Mouse (Mus musculus) heart, embryonic 14.5 days (tissue): ENCODE results near the gene Pih1d1. TPM values are rescaled to one million over a fixed set of nuclear protein-coding genes. Genes with fewer than 3 reads are reported as not detected.

Source experiments
- ATAC-seq: fragments of 200-750 bp; cut with Nextera tagmentation; 2 replicates; pipeline ENCODE4 v1.8.0; 2017; ENCODE audit warnings: low read depth, moderate TSS enrichment; ENCODE audit not compliant: insufficient number of reproducible peaks, insufficient read depth, low FRiP score
- H3K27ac ChIP-seq, 2 experiments: fragments of 200-500 bp in 1 of 2; fragments of 300-500 bp in 1 of 2; sonication (generic) in 1 of 2; replicated peaks in 1 of 2; 2 replicates each; pipeline ENCODE4 v1.5.1; 2012 to 2014; ENCODE audit warnings: low read depth in 2 of 2, low read length in 2 of 2, control low read depth in 1 of 2, mild to moderate bottlenecking in 1 of 2, mixed read lengths in 1 of 2; ENCODE audit not compliant: control insufficient read depth in 1 of 2, insufficient read depth in 1 of 2
- H3K27me3 ChIP-seq: fragments of 300-500 bp; sonication (generic); 2 replicates; pipeline ENCODE4 v1.6.1; 2014; ENCODE audit warnings: mild to moderate bottlenecking, low read length, control low read depth; ENCODE audit not compliant: control insufficient read depth, insufficient read depth
- H3K36me3 ChIP-seq: fragments of 300-500 bp; sonication (generic); 2 replicates; pipeline ENCODE4 v1.6.1; 2014; ENCODE audit warnings: mild to moderate bottlenecking, control low read depth, low read length, mixed read lengths; ENCODE audit not compliant: control insufficient read depth, insufficient read depth
- H3K4me1 ChIP-seq, 2 experiments: fragments of 200-500 bp in 1 of 2; fragments of 300-500 bp in 1 of 2; sonication (generic) in 1 of 2; 2 replicates each; pipeline ENCODE4 v1.6.1; 2012 to 2014; ENCODE audit warnings: low read length in 2 of 2, control low read depth in 1 of 2, mixed read lengths in 1 of 2; ENCODE audit not compliant: control insufficient read depth in 2 of 2, insufficient read depth in 2 of 2
- H3K4me2 ChIP-seq: fragments of 300-500 bp; sonication (generic); 2 replicates; pipeline ENCODE4 v1.6.1; 2014; ENCODE audit warnings: mild to moderate bottlenecking, low read length
- H3K4me3 ChIP-seq, 2 experiments: fragments of 200-500 bp in 1 of 2; fragments of 300-500 bp in 1 of 2; sonication (generic) in 1 of 2; 2 replicates each; pipeline ENCODE4 v1.5.1; 2012 to 2014; ENCODE audit warnings: low read length in 2 of 2, mild to moderate bottlenecking in 2 of 2, control low read depth in 1 of 2, low read depth in 1 of 2, moderate library complexity in 1 of 2; ENCODE audit not compliant: control insufficient read depth in 1 of 2, insufficient read depth in 1 of 2
- H3K9ac ChIP-seq: fragments of 300-500 bp; sonication (generic); 2 replicates; pipeline ENCODE4 v1.6.1; 2014; ENCODE audit warnings: mild to moderate bottlenecking, low read length
- H3K9me3 ChIP-seq: fragments of 300-500 bp; sonication (generic); 2 replicates; pipeline ENCODE4 v1.6.1; 2016; ENCODE audit warnings: low read length, control low read depth; ENCODE audit not compliant: control insufficient read depth
- WGBS: fragments of 180-500 bp; shearing (Covaris S2); extraction: QIAGEN DNeasy Blood & Tissue Kit; methylation state at CpG from one replicate; pipeline ENCODE4 v1.1.7; 2014; 5-methylcytosine and 5-hydroxymethylcytosine counted together
- polyA plus RNA-seq: library from polyadenylated mRNA; unstranded; fragments of >200 nt; fragmentation: Nextera tagmentation; extraction: Ambion mirVana; gene quantifications from 2 replicates; pipeline ENCODE4 v1.2.1, GENCODE M21; 2014

Gene Pih1d1
- polyA plus RNA-seq, 1 experiment from 2014 or later = 94.5 TPM

DNA sequence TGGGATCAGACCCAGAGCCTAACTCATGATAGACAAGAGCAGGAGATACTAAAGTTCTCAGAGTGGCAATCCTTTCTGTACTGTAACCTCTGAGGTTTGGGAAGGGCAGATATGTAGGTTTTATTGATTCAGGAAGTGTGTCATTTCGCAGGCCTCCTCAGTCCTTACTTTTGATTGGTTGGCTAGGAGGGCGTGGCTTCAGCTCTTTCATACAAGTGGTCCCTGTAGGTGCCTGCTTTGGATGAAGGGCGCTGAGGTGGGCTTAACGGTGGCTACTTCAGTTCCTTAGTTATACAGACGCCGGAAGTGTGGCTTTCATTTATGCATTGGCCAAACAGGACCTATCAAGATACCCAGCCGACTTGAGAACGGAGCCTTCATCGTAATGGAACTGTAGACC lies 1.5 kb downstream of the Pih1d1 start:
- peaks cover 35% of the 10 kb centered on the region for H3K36me3 ChIP-seq
- peaks cover 4 to 9% of the 10 kb centered on the region in 2 experiments; a peak in 2 of 4 replicates for H3K4me1 ChIP-seq
- no peak overlapping the region for H3K9ac ChIP-seq
- no peaks in the 10 kb centered on the region for H3K9me3 ChIP-seq
- H3K4me3 ChIP-seq = no peak overlapping the region
- WGBS = 85% methylated on average over 9 of the region's 9 CpGs
- no peaks in the 10 kb centered on the region for H3K27me3 ChIP-seq
- no peak overlapping the region for H3K27ac ChIP-seq
- no peak overlapping the region for H3K4me2 ChIP-seq
- ATAC-seq = no peak

DNA sequence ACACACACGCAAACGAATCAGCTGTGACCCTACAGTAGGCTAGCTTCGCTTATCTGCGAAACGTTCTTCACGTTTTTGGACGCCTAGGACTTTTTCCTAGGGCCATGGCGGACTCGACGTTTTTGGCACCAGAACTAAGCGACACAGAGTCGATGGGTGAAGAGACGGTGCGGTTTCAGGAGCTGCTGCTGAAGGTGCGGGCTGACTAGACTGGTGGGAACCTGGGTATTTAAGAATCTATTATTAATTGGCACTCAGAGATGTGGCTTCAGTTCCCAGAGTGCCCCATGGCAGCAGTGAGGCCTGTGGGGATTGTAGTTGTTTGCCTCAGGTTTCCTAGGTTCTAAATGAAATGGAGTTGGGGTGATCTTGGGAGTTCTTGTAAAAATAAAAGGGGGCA lies 2.1 kb downstream of the Pih1d1 start:
- Histone ChIP-seq H3K36me3 (peaks cover 39% of the 10 kb centered on the region), H3K9ac (no peak overlapping the region), H3K4me3 (no peak overlapping the region), H3K9me3 (no peaks in the 10 kb centered on the region), H3K27ac (no peak overlapping the region), H3K27me3 (no peaks in the 10 kb centered on the region), H3K4me2 (no peak overlapping the region), H3K4me1 (peaks cover 4 to 9% of the 10 kb centered on the region in 2 experiments; a peak in 2 of 4 replicates)
- WGBS = 90% methylated on average over 15 of the region's 15 CpGs
- ATAC-seq = no peak

DNA sequence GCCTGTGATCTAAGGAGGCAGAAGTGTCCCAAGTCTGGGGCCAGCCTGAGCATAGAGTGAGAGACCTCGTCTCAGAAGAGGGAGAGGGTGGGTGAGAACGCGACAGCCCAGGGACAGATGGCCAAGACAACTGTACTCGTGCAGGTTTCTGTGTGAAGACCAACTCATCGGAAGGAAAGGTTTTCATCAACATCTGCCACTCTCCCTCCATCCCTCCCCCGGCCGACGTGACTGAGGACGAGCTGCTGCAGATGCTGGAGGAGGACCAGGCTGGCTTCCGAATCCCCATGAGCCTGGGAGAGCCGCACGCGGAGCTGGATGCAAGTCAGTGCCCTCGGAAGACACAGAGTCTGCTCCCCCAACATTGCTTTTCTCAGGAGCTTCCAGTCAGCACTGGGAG lies 3.4 kb downstream of the Pih1d1 start:
- 88% methylated on average over 14 of the region's 14 CpGs for WGBS
- H3K9me3 ChIP-seq = no peaks in the 10 kb centered on the region
- H3K27me3 ChIP-seq = peaks cover 1% of the 10 kb centered on the region; the same call in 1 of the 2 replicates
- H3K4me1 ChIP-seq = peaks cover 6 to 11% of the 10 kb centered on the region in 2 experiments; a peak in 2 of 4 replicates
- no peak overlapping the region for H3K27ac ChIP-seq
- H3K9ac ChIP-seq = no peak overlapping the region
- no peak overlapping the region for H3K4me3 ChIP-seq
- no peak overlapping the region for H3K4me2 ChIP-seq
- ATAC-seq = no peak
- H3K36me3 ChIP-seq = peaks cover 39% of the 10 kb centered on the region

DNA sequence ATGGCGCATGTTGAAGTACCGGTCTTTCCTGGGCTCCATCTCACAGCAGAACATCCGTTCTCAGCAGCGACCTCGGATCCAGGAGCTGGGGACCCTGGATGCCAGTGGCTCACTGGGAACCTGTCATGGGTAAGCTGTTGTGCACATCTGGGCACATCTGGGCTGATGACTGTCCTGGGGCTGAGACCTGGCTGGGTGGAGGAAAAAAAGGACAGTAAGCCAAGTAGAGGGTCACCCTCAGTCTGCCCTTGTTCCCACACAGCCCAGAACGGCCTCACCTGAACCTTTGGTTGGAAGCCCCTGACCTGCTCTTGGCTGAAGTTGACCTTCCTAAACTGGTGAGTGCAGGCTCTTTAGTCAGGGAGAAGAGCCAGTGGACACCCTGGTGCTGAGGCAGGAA lies 4.9 kb downstream of the Pih1d1 start:
- H3K27ac ChIP-seq = no peak overlapping the region
- ATAC-seq = no peak
- peaks cover 39% of the 10 kb centered on the region for H3K36me3 ChIP-seq
- H3K27me3 ChIP-seq = peaks cover 16% of the 10 kb centered on the region
- WGBS = 92% methylated on average over 6 of the region's 6 CpGs
- H3K9me3 ChIP-seq = no peaks in the 10 kb centered on the region
- no peak overlapping the region for H3K4me2 ChIP-seq
- H3K4me1 ChIP-seq = peaks cover 6 to 8% of the 10 kb centered on the region in 2 experiments; a peak in 2 of 4 replicates
- no peak overlapping the region for H3K9ac ChIP-seq
- no peak overlapping the region for H3K4me3 ChIP-seq

DNA sequence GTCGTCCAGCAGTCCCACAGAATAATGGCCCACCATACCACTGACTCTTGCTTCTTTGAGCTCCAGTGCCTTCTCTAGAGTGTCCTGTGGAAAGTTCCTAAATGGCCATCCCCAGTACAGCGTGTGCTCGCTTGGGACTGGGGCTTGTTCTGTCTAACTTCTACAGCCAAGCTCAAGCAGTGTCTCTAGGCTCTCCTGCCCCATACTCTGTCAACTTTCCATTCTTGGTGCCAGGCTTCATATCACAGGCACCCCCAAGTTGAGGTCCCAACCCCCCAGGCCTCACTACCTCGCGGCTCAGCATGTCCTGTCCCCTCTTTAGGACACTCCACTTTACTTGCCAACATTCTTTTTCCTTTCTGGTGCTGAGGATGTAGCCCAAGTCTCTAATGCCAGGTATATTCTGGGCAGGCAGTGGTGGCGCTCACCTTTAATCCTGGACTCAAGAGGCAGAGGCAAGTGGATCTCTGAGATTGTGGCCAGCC lies 6.3 kb downstream of the Pih1d1 start:
- H3K27me3 ChIP-seq = peaks cover 30% of the 10 kb centered on the region
- no peaks in the 10 kb centered on the region for H3K9me3 ChIP-seq
- H3K4me3 ChIP-seq = no peak overlapping the region
- ATAC-seq = no peak
- H3K4me2 ChIP-seq = no peak overlapping the region
- 89% methylated on average over 6 of the region's 6 CpGs for WGBS
- H3K36me3 ChIP-seq = peaks cover 39% of the 10 kb centered on the region
- H3K27ac ChIP-seq = no peak overlapping the region
- H3K4me1 ChIP-seq = peaks cover 6 to 10% of the 10 kb centered on the region in 2 experiments; a peak in 3 of 4 replicates
- no peak overlapping the region for H3K9ac ChIP-seq

DNA sequence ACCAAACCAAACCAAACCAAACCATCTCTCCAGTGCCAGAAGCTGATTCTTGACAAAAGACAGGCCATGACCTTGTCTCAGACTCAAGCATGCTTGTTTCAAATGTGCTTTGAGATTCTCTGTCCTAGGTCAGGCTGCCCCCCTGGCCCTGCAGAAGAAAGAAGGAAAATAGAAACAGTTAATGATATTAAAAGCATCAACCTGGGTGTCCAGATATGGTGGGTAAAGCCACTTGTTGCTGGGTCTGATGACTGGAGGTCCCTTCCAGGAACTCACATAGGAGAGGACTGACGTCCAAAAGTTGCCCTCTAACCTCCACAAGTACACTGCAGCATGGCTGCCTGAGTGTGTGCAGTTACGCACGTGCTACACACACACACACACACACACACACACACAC lies 6.8 kb downstream of the Pih1d1 start:
- Histone ChIP-seq H3K9me3 (no peaks in the 10 kb centered on the region), H3K4me2 (no peak overlapping the region), H3K9ac (no peak overlapping the region), H3K27ac (no peak overlapping the region), H3K4me1 (peaks cover 6 to 10% of the 10 kb centered on the region in 2 experiments; a peak in 3 of 4 replicates), H3K27me3 (peaks cover 35% of the 10 kb centered on the region), H3K4me3 (no peak overlapping the region), H3K36me3 (peaks cover 39% of the 10 kb centered on the region)
- 87% methylated on average over 3 of the region's 3 CpGs for WGBS
- no peak for ATAC-seq

DNA sequence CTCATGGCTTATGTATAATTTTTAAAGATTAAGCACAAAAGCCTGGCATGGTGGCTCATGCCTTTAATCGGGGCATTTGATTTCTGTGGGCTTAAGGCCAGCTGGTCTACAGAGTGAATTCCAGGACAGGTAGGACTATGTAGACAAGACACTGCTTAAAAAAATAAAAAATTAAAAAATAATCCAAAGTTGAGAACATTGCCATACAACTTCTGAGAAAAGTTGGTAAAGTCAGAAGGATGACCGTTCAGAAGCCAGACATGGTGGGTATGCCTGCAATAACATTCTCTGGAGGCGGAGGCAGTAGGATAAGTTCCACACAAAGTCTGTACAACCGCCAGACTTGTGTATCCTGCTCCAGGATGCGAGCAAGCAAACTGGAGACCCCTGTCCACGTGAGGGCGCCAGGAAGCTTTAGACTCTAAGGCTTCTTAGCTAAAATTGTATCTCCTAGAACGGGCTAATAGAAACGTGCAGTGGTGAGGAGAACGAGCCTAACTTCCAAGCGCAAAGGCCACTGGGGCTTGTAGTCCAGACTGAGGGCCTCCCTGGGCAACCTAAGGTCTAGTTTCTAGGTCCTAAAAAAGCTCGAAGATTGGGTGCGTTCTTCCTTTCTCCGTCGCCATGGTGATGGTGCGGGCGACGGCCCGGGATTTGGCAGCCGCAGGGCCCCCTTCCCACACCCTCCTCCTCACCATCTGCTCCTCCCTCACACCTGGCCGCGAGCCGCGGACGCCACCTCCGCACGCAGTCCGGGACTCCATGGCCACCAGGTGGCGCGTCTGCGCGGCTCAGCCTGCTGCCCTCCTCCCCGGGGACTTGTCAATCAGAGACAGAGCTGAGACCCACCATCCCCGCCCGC lies 7.7 kb downstream of the Pih1d1 start:
- H3K4me2 ChIP-seq = peak overlapping the region; percentile 72
- H3K36me3 ChIP-seq = peaks cover 33% of the 10 kb centered on the region
- 5% methylated on average over 35 of the region's 35 CpGs for WGBS
- peak overlapping the region; percentile 36; the same call in 1 of the 2 replicates for H3K9ac ChIP-seq
- H3K27me3 ChIP-seq = peaks cover 45% of the 10 kb centered on the region
- peak; percentile 60 for ATAC-seq
- no peak overlapping the region for H3K27ac ChIP-seq
- peaks cover 6 to 10% of the 10 kb centered on the region in 2 experiments; a peak in 3 of 4 replicates for H3K4me1 ChIP-seq
- H3K9me3 ChIP-seq = no peaks in the 10 kb centered on the region
- peak overlapping the region; percentile 35 to 43 for H3K4me3 ChIP-seq
